Mouse (Mus musculus): ENCODE measurements around the gene Ghr. TPM values are rescaled to one million over a fixed set of nuclear protein-coding genes. Genes with fewer than 3 reads are reported as not detected.

Ghr gene
- polyA plus RNA-seq, 1 experiment from 2014 or later = 8.1 TPM

DNA sequence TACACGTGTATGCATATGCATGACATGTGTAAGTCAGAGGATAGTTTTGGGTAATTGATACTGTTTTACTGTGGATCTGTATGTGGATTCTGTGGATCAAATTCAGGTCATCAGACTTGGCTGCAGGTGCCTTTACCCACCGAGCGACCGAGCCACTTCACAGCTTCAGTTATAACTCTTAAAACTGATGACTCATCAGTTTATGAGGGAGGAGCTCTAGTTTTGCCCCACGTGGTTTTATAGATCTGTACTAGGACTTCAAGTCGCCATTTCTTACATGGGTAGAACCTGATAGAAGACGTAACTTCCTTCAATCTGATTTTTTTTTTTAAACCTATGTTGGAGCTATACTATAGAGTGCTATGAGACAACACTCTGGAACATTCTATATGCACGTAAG lies 285.7 kb downstream of the Ghr start:
- Histone ChIP-seq H3K4me3 (ENCODE audit: low read depth, low read length) (no peak overlapping the region), H3K27ac (ENCODE audit: low read depth, low read length) (no peak overlapping the region), H3K9me3 (ENCODE audit: control insufficient read depth, low read length) (no peaks in the 10 kb centered on the region), H3K9ac (ENCODE audit: low read length) (no peak overlapping the region), H3K27me3 (ENCODE audit: control insufficient read depth, insufficient read depth, low read length) (no peaks in the 10 kb centered on the region), H3K4me2 (ENCODE audit: low read depth, low read length, severe bottlenecking) (no peak overlapping the region), H3K4me1 (replicated peaks; ENCODE audit: control insufficient read depth, insufficient read depth, low read length) (no peaks in the 10 kb centered on the region), H3K36me3 (ENCODE audit: control insufficient read depth, insufficient read depth, low read length) (no peaks in the 10 kb centered on the region)
- DNase-seq (ENCODE audit: low spot score) (no peak), ATAC-seq (replicated peaks; ENCODE audit: low FRiP score) (no peak)
- WGBS = 86% methylated on average over 8 of the region's 8 CpGs

DNA sequence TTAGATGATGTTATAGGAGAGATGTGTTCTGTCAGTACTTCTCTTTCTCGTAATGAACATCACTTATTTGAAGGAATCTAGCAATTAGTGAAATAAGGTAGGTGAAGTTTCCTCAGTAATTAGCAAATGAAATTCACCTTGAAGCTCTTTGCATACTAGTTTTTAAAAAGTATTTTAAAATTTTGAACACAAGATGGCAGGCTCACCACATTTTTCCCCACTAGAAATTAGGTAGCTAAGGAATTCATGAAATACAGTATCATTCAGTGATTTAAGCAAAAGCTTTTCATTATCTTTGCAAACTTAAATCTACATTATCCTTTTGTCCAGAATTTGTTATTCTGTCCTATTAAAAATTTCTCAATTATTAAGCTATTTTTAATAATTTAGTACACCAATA lies 287.3 kb downstream of the Ghr start:
- 81% methylated on average over 1 of the region's 1 CpGs for WGBS
- ATAC-seq (replicated peaks; ENCODE audit: low FRiP score) (no peak), DNase-seq (ENCODE audit: low spot score) (no peak)
- Histone ChIP-seq H3K27ac (ENCODE audit: low read depth, low read length) (no peak overlapping the region), H3K4me3 (ENCODE audit: low read depth, low read length) (no peak overlapping the region), H3K4me1 (replicated peaks; ENCODE audit: control insufficient read depth, insufficient read depth, low read length) (no peaks in the 10 kb centered on the region), H3K9ac (ENCODE audit: low read length) (no peak overlapping the region), H3K4me2 (ENCODE audit: low read depth, low read length, severe bottlenecking) (no peak overlapping the region), H3K9me3 (ENCODE audit: control insufficient read depth, low read length) (no peaks in the 10 kb centered on the region), H3K27me3 (ENCODE audit: control insufficient read depth, insufficient read depth, low read length) (no peaks in the 10 kb centered on the region), H3K36me3 (ENCODE audit: control insufficient read depth, insufficient read depth, low read length) (no peaks in the 10 kb centered on the region)

DNA sequence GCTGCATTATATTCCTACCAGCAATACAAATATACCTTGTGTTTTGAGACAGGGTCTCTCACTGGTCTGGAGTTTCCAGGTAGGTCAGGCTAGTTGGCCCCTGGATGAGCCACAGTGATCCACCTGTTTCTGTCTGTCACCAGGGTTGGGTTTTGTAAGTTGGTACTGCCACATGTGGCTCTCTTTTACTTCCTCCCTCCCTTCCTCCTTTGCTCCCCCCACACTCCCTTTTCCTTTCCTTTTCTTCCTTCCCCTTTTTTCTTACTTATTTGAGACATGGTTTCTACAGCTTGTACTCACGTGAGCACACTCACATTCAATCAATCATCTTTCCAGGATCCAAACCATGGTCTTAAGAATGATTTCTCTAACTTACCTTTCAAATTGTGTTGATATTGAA lies 289.8 kb downstream of the Ghr start:
- no peak for ATAC-seq (replicated peaks; ENCODE audit: low FRiP score)
- 68% methylated on average over 1 of the region's 1 CpGs for WGBS
- no peak overlapping the region for H3K4me3 ChIP-seq (ENCODE audit: low read depth, low read length)

DNA sequence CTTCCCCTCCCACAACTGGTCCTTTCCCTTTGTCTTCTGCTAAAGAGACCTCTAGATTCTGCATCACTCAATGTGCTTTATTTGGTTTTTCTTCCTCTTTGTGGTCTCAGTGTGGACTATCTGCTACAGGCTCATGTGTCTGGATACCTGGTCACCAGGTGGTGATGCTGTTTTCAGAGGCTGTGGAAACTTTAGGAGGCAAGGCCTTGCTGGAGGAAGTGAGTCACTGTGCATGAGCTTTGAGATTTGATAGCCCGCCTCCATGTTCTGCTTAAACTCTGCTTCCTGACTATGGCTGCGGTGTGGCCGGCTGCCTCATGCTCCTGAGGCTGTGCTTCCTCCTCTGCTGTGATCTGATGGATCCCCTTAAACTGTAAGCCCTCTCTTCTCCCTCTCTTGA lies 292.9 kb downstream of the Ghr start:
- Histone ChIP-seq H3K27me3 (ENCODE audit: control insufficient read depth, insufficient read depth, low read length) (no peaks in the 10 kb centered on the region), H3K4me1 (replicated peaks; ENCODE audit: control insufficient read depth, insufficient read depth, low read length) (no peaks in the 10 kb centered on the region), H3K27ac (ENCODE audit: low read depth, low read length) (no peak overlapping the region), H3K36me3 (ENCODE audit: control insufficient read depth, insufficient read depth, low read length) (no peaks in the 10 kb centered on the region), H3K9me3 (ENCODE audit: control insufficient read depth, low read length) (no peaks in the 10 kb centered on the region), H3K4me2 (ENCODE audit: low read depth, low read length, severe bottlenecking) (no peak overlapping the region), H3K4me3 (ENCODE audit: low read depth, low read length) (no peak overlapping the region), H3K9ac (ENCODE audit: low read length) (no peak overlapping the region)
- no peak for DNase-seq (ENCODE audit: low spot score)
- 97% methylated on average over 3 of the region's 3 CpGs for WGBS
- ATAC-seq (replicated peaks; ENCODE audit: low FRiP score) = no peak

More for the DNA sequence above, 289.8 kb downstream of the Ghr start:
- H3K4me1 ChIP-seq (replicated peaks; ENCODE audit: control insufficient read depth, insufficient read depth, low read length) = no peaks in the 10 kb centered on the region
- no peak overlapping the region for H3K27ac ChIP-seq (ENCODE audit: low read depth, low read length)
- no peaks in the 10 kb centered on the region for H3K36me3 ChIP-seq (ENCODE audit: control insufficient read depth, insufficient read depth, low read length)
- H3K4me2 ChIP-seq (ENCODE audit: low read depth, low read length, severe bottlenecking) = no peak overlapping the region
- H3K9me3 ChIP-seq (ENCODE audit: control insufficient read depth, low read length) = no peaks in the 10 kb centered on the region
- no peak overlapping the region for H3K9ac ChIP-seq (ENCODE audit: low read length)
- no peaks in the 10 kb centered on the region for H3K27me3 ChIP-seq (ENCODE audit: control insufficient read depth, insufficient read depth, low read length)
- no peak for DNase-seq (ENCODE audit: low spot score)

DNA sequence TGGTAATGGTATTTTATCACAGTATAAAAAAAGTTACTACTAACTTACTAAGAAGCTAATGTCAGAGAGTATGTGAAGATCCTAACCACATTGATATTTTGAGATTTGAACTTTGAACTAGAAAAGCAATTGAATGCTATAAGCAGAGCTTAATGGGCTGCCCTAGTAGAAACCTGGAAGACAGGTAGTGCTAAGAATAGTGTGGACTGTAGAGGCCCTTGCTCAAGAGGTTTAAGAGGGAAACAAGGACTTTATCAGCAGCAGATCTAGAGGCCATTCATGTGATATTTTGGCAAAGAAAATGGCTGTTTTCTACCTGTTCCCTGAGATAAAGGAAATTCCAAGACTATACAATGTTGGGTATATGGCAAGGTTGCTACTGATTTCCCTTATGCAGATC lies 297.3 kb downstream of the Ghr start:
- H3K4me1 ChIP-seq (replicated peaks; ENCODE audit: control insufficient read depth, insufficient read depth, low read length) = no peaks in the 10 kb centered on the region
- no peak for DNase-seq (ENCODE audit: low spot score)
- no peaks in the 10 kb centered on the region for H3K27me3 ChIP-seq (ENCODE audit: control insufficient read depth, insufficient read depth, low read length)
- no peak overlapping the region for H3K4me2 ChIP-seq (ENCODE audit: low read depth, low read length, severe bottlenecking)
- no peak overlapping the region for H3K4me3 ChIP-seq (ENCODE audit: low read depth, low read length)
- H3K36me3 ChIP-seq (ENCODE audit: control insufficient read depth, insufficient read depth, low read length) = no peaks in the 10 kb centered on the region
- H3K9me3 ChIP-seq (ENCODE audit: control insufficient read depth, low read length) = no peaks in the 10 kb centered on the region
- H3K9ac ChIP-seq (ENCODE audit: low read length) = no peak overlapping the region
- ATAC-seq (replicated peaks; ENCODE audit: low FRiP score) = no peak
- no peak overlapping the region for H3K27ac ChIP-seq (ENCODE audit: low read depth, low read length)

DNA sequence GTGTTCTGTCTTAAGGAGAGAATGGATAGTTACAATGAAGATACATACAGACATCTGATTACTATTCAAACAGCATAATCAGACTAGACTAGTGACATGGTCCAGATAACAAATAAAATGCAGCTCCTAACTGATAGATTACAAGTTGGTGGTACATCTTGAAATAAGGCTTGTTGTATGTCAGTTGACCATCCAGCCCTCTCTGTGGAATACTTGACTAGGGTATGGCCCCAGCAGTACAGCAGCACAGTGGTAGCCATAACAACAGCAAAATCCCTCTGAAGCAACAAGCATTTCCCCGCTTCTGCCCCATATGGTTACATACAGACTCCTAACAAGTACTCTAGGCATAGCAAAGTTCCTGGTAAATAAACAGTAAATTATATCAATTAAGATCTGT lies 301.6 kb downstream of the Ghr start:
- WGBS = 79% methylated on average over 1 of the region's 1 CpGs
- H3K9me3 ChIP-seq (ENCODE audit: control insufficient read depth, low read length) = no peaks in the 10 kb centered on the region
- no peak for ATAC-seq (replicated peaks; ENCODE audit: low FRiP score)
- no peaks in the 10 kb centered on the region for H3K27me3 ChIP-seq (ENCODE audit: control insufficient read depth, insufficient read depth, low read length)
- no peak overlapping the region for H3K4me3 ChIP-seq (ENCODE audit: low read depth, low read length)
- no peak overlapping the region for H3K4me2 ChIP-seq (ENCODE audit: low read depth, low read length, severe bottlenecking)
- no peak overlapping the region for H3K27ac ChIP-seq (ENCODE audit: low read depth, low read length)
- DNase-seq (ENCODE audit: low spot score) = no peak
- H3K9ac ChIP-seq (ENCODE audit: low read length) = no peak overlapping the region
- no peaks in the 10 kb centered on the region for H3K4me1 ChIP-seq (replicated peaks; ENCODE audit: control insufficient read depth, insufficient read depth, low read length)
- H3K36me3 ChIP-seq (ENCODE audit: control insufficient read depth, insufficient read depth, low read length) = no peaks in the 10 kb centered on the region

DNA sequence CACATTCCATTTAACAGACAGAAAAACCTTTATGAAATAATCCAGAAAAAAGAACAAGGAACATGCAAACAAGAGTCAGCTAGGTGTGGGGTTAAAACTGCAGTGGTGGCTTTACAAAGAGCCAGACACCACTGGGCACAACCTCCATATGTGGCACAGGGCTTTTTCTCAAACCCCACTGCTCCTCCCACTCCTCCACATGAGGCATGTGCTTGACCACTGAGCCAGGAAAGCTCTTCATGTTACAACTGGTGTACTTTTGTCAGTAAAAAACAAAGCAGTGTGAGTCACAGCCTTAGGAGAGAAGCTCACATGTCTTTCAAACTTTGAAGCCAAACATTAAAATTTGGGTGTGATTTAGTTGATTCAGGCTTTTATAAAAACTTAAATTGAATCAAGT lies 302.1 kb downstream of the Ghr start:
- no peak for DNase-seq (ENCODE audit: low spot score)
- Histone ChIP-seq H3K9ac (ENCODE audit: low read length) (no peak overlapping the region), H3K27me3 (ENCODE audit: control insufficient read depth, insufficient read depth, low read length) (no peaks in the 10 kb centered on the region), H3K27ac (ENCODE audit: low read depth, low read length) (no peak overlapping the region), H3K36me3 (ENCODE audit: control insufficient read depth, insufficient read depth, low read length) (no peaks in the 10 kb centered on the region), H3K9me3 (ENCODE audit: control insufficient read depth, low read length) (no peaks in the 10 kb centered on the region), H3K4me2 (ENCODE audit: low read depth, low read length, severe bottlenecking) (no peak overlapping the region), H3K4me3 (ENCODE audit: low read depth, low read length) (no peak overlapping the region), H3K4me1 (replicated peaks; ENCODE audit: control insufficient read depth, insufficient read depth, low read length) (no peaks in the 10 kb centered on the region)
- ATAC-seq (replicated peaks; ENCODE audit: low FRiP score) = no peak

DNA sequence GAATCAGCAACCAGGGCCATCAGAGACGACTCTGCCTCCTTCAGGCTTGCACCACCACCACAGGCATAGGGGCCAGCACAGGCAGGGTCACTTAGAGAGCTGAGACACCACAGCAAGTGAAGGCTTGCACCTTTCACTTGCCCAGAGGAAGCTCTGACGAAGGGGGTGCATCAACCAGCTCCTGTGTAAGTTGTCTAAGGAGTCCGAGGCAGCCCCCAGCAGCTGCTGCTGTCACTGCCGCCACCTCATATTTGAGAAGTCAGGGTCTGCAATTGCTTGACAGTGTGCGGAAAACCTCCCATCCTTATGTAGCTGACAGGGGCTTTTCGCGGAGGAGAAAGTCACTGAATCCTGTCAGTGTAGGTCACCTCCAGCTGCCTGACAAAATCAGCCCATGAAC lies 304.1 kb downstream of the Ghr start:
- 84% methylated on average over 7 of the region's 7 CpGs for WGBS
- Histone ChIP-seq H3K4me2 (ENCODE audit: low read depth, low read length, severe bottlenecking) (no peak overlapping the region), H3K27me3 (ENCODE audit: control insufficient read depth, insufficient read depth, low read length) (no peaks in the 10 kb centered on the region), H3K36me3 (ENCODE audit: control insufficient read depth, insufficient read depth, low read length) (no peaks in the 10 kb centered on the region), H3K4me1 (replicated peaks; ENCODE audit: control insufficient read depth, insufficient read depth, low read length) (no peaks in the 10 kb centered on the region), H3K27ac (ENCODE audit: low read depth, low read length) (no peak overlapping the region), H3K9ac (ENCODE audit: low read length) (no peak overlapping the region), H3K9me3 (ENCODE audit: control insufficient read depth, low read length) (no peaks in the 10 kb centered on the region), H3K4me3 (ENCODE audit: low read depth, low read length) (no peak overlapping the region)
- no peak for DNase-seq (ENCODE audit: low spot score)
- no peak for ATAC-seq (replicated peaks; ENCODE audit: low FRiP score)

DNA sequence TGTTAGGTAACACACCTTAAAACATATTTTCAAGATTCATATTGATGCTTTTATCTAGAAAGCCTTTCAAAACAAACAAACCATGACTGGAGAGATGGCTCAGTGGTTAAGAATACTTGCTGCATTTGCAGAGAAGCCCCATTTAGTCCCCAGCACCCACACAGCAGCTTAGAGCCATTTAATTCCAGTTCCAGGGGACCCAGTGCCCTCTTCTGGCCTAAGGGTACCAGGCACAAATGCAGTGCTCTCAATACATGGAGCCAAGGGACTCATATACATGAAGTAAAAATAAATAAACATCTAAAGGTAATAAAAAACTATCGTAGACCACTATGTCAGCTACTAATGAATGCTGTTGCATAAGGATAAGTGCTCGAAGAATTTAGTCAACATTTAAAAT lies 305.9 kb downstream of the Ghr start:
- H3K27me3 ChIP-seq (ENCODE audit: control insufficient read depth, insufficient read depth, low read length) = no peaks in the 10 kb centered on the region
- DNase-seq (ENCODE audit: low spot score) (no peak), ATAC-seq (replicated peaks; ENCODE audit: low FRiP score) (no peak)

More for the DNA sequence above, 305.9 kb downstream of the Ghr start:
- Histone ChIP-seq H3K4me2 (ENCODE audit: low read depth, low read length, severe bottlenecking) (no peak overlapping the region), H3K4me1 (replicated peaks; ENCODE audit: control insufficient read depth, insufficient read depth, low read length) (no peaks in the 10 kb centered on the region), H3K36me3 (ENCODE audit: control insufficient read depth, insufficient read depth, low read length) (no peaks in the 10 kb centered on the region), H3K27ac (ENCODE audit: low read depth, low read length) (no peak overlapping the region), H3K9ac (ENCODE audit: low read length) (no peak overlapping the region), H3K4me3 (ENCODE audit: low read depth, low read length) (no peak overlapping the region), H3K9me3 (ENCODE audit: control insufficient read depth, low read length) (no peaks in the 10 kb centered on the region)
- WGBS = 91% methylated on average over 2 of the region's 2 CpGs

All from forebrain, embryonic 11.5 days (tissue).